Mouse (Mus musculus) spleen, adult 2 months (tissue): ENCODE data around the gene Afm.

Experiments
- CTCF ChIP-seq: fragments of 200-500 bp; IDR thresholded peaks from 2 replicates; pipeline ENCODE4 v1.5.1; 2011; ENCODE audit warnings: mild to moderate bottlenecking, inconsistent platforms; ENCODE audit not compliant: insufficient read depth, insufficient read length, insufficient replicate concordance; ENCODE audit errors: extremely low read depth
- POLR2A ChIP-seq: fragments of 200-500 bp; IDR thresholded peaks from 2 replicates; pipeline ENCODE4 v1.6.1; 2011; ENCODE audit warnings: low read depth, low read length, inconsistent platforms

GRCm38 (mm10) chr5:90594945-90595344, 76.2 kb downstream of the Afm start:
- TF ChIP-seq CTCF, result no peak
- no peak for TF ChIP-seq POLR2A
